Mouse (Mus musculus) ovary, postnatal 14 days (tissue): ENCODE data around the gene Kif16b.

Experiments
- DNase-seq: peaks from one replicate; pipeline ENCODE4 v3.0.0; 2022; ENCODE audit warnings: low spot score

Gene Kif16b

DNA sequence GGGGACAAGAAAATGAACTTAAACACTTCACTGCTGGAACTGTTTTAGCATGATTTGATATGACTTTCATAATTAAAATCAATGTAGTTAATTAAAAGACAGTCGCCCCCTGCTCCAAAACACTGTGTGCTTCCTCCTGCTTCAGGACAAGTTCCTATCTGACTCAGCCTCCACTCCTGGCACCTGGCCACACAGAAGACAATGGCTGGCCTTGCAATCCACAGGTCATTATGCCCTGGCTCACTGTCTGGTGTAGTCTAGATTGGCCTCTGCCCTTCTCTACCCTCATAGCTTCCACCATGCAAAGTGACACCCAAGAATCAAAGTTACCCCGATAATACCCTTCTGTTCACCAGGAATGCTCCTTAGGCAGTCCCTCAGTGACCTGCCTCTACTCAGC is 26.8 kb downstream of the Kif16b start:
- no peak for DNase-seq

DNA sequence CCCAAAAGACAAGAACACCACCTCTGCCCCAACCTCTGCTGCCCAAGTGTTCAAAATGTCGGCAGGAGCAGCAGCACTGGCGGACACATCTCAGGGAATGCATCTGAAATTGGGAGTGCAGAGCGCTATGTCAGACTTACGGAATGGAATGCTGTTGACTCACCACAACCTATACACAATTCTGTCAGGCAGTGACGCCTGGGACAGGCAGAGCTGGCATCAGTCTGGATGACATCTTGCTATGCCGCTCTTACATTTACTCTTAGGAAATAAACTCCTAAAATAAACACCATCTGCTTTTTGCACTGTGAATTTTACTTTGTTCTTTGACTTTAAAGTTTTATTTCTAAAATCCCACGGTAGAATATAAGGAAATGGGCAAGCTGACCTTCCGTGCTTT is 31.3 kb downstream of the Kif16b start:
- no peak for DNase-seq

DNA sequence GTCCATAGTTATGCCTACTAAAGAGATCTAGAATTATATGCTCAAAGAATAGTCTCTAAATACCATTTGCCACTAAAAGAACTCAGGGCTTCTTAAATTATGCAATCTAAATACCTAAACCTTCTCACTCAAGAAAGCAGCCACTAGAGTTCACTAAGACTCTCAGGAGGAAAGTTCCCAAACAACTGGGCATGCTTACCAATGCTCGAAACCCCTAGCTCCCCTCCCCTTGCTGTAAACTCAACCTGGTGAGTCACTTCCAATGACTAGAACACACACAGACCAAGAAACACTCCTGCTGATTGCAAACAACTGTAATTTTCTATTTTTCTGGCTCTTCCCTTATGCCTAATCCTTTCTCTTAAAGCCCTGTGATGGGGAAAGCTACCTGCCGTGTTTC is 33.9 kb downstream of the Kif16b start:
- no peak for DNase-seq

DNA sequence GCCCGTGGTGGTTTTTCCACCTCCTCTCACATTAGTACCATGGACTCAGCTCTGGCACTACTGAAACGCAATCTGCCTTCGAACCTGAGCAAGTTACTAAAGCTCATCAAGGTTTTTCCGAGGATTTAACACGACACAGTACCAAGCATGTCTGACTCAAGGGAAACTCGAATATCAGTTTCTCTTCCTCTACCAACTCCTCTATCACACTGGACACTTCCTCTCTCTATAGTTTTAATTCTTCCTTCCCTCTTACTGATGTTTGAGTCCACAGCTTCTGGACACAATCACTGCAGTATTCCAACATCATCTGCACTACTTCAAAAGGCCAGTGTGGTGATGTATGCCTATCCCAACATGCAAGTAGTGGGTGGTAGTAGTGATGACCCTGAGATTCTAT is 40.3 kb downstream of the Kif16b start:
- DNase-seq: no peak

DNA sequence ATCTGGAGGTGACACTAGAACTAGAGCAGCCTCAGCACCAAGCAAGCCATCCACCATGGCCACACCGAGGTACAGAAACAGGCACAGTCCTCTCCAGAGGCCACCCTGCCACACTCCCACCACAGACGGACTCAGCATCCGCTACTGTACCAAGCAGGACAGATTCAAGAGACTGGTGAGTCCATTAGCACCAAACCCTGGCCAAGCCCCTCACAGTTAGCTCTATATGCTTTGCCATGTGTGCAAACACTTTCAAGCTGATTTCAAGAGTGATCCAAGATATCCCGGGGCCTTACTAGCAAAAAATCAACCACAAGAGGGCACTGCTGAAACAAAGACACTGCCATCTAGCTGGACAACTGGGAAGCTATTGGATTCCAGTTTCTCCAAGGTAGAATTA is 41.9 kb downstream of the Kif16b start:
- DNase-seq: peak; percentile 26

DNA sequence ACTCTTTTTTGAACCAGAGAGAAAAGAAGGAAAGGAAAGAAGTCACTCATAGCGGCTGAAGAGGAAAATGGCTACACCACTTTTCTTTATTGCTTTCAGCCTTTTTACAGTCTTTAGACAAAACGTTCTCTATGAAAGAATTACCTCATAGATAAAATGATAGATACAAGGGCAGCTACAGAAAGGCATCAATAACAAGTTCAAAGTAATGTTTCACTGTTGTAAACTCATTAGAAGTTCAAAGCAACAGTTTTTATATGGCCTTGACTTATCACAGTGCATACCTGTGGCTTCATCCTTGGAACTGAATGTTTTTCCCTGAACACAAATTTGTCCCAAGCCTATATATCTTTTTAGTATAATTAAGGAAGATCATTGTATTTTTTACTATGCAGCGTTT is 62.6 kb downstream of the Kif16b start:
- no peak for DNase-seq

DNA sequence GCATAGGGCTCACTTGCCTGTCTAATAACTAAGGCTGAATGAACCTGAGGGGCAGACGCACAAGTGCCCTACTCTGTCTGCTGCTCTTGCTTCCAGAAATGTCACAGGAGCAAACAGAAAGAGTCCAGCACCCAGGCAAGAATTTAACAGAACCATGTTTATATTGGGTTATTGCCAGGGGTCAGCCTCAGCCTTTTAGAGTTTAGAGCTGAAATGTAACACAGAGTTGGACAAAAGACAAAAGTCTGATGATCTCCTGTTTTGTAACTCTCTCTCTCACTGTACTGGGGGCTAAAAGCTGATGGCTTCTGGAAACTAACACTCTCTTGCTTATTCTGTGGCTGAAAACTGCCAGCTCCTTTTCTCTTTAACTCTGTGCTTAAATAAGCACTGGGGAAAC is 63.2 kb downstream of the Kif16b start:
- peak; percentile 11 for DNase-seq

DNA sequence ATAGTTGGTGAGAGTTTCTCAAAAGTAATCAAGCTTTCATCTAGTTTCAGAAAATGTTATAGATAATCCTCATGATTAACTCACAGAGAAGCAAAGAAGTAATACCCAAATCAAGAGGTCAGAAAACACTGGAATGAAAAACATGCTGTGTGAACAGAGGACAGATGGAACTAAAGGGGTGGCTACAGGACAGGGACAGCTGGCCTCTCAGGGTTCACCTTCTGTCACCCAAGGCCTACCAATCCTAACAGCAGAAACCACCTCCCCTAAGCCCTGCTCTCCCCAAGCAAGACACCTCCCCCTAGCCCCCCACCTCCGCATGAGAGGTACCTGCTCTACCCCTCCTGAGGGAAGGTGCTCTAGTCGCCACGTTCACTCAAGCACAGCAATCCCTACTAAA is 66.6 kb downstream of the Kif16b start:
- no peak for DNase-seq

DNA sequence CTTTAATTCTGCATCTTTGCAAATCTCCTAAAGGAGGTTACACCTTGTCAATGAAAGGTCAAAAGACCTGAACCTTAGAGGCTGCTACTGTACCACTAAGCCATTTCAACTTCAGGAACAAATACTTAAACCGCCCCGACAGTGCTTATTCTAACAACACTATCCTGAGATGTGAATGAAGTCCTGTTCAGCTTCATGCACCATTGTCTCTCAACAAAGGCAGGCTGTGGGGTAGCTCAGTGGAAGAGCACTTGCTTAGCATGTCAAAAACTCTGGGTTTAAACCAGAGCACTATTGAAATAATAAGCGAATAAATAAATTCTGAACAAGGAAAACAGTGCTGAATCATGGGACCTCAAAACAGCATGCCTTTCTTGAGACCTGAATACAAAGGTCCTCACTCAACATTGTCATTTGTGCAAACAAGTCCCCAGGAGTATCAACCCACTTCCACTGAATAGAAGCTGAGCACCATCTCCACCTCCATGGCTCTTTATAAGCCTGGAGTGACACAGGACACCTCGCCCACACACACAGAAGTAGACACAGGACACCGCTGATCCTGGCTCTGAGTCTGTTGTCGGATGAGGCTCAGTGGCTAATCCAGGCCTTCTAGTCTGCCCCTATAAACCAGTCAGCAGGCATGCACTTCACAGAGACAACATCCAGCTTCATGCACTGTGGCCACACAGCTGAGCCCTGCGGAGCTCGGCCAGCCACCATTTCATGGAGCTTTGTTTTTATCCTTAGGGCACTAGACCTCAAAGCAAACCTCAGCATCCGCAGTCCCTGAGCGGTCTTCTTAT is 68.5 kb downstream of the Kif16b start:
- DNase-seq: no peak

DNA sequence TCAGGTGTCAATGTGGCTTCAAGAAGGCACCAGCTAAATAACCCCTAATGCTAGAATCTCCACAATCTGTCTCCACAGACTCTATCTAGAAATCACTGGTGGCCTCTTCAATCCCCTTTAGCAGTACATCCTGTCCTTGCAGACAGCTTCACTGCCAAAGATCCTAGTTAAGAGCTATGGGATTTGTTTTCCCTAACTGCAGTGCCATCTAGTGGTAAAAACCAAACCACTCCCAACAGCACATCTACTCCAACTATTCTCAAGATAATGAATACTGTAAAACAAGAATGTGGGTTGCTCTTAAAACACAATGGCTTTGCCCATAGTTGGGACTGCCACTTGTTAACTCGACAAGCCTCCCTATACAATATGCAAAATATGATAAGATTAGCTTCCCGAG is 88.3 kb downstream of the Kif16b start:
- DNase-seq: peak; percentile 36

DNA sequence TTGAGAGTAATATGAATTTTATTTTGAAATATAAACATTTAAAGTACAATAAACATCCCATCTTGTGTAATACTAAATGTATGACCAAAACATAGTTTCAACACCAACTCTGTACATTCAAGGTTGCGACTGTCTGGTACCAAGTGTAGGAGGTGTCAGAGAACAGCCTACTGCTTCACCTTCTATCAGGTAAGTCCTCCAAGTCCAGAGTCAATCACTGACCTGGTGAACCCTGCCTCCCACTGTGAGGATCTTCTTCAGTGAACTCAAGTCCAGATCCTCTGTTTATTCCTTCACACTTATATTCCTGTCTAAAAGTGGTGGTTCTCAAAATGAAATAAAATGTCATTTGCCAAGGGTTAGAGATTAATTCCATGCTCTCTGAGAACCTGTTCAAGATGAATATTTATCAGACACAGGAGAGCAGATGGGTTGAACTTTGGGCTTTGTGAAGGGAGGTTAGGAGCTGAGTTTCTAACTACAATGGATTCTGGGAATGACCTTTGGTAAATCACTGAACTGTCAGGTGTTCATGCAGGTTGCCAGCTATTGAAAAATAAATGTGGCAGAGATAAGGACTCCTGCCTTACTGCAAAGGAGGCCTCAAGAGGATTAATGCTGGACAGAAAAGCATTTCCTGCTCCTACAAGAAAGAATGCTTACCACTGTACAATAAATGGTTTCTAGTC is 97.4 kb downstream of the Kif16b start:
- DNase-seq: no peak

DNA sequence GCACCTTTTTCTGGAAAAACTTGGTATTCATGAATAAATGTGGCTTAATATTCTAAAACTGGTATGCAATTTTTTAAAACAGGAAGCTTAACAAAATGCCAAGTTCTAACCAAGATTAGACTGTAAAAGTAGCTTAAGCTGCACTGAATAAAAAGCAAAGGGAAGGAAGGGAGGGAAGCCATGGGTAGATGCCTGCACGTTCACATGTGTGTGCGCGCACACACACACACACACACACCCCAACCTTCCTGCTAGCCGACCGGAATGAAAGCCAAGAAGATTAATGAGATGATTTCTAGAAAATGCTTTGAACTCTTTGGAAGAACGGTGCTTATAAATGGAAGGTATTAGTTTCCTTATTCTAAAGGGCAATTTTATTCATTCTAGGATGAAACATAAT is 104.0 kb downstream of the Kif16b start:
- no peak for DNase-seq

DNA sequence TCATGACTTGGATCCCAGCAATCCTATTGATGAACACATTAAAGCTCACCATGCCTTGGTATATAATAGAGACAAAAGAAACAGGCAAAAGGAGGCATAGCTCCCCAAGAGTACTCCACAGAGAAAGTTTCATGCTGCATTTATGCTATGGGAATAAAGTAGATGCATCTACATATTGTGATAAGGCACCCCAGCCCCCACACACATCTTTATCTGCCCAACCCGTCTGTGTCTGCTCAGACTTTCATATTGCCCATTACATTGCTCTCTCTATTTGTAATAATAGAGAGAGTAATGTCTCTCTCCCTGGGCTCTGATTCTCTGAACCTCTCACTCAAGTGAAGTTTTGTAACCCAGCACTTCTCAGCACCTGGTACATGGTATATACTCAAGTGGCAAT is 126.0 kb downstream of the Kif16b start:
- no peak for DNase-seq

DNA sequence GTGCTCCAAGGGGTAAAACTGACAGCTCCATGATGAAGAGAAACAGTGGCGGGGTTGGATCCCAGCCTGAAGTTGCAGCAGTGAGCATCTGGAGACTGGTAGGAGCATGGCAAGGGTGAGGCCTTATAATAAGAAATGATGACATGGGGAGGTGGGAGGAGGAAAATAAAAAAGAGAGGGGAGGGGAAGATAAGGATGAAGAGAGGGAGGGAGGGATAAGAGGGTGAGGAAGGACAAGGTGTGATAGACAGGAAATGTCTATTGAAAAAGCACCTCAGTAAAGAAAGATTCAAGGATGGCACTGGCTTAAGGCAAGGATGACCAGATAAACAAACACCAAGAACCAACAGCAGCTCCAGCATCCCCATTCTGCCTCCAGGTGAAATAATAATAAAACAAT is 126.6 kb downstream of the Kif16b start:
- no peak for DNase-seq

DNA sequence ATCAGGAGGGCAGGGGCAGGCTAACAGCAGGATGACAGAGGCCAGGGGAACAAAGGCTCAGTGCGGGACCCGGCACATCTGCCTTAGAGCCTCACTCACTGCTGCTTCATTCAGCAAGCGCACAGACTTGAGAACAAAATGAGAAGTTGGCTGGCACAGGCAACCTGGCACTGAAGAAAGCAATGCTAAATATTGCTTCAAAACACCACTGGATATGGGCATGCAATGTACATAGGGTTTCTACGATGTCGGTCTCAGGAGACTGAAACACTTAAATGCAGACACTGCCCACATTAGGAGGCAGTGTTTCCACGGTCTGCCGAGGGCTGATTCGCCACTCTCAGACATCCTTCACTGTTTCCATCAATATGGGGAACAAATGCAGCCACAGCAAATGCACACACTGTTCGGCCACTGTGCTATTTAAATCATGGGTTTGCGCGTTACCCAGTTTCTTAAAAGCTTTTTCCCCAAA is 131.6 kb downstream of the Kif16b start:
- no peak for DNase-seq

DNA sequence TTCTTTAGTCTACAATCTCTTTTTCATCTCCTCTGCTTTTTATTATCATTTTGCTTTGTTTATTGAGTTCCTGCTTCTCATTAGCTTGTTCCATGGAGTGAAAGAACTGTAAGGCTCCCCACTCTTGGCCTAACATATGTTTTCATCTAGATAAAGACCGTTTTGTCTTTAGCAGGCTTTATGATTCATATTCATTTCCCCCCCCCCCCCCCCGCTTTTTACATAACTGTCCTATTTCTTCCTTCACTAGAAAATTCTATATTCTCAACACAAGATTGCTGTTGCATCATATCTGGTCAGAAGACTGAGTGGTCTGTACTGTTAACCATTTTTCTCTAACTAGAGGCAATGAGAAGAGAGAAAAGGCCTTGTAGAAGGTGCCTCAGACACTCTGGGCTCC is 137.1 kb downstream of the Kif16b start:
- DNase-seq: no peak

DNA sequence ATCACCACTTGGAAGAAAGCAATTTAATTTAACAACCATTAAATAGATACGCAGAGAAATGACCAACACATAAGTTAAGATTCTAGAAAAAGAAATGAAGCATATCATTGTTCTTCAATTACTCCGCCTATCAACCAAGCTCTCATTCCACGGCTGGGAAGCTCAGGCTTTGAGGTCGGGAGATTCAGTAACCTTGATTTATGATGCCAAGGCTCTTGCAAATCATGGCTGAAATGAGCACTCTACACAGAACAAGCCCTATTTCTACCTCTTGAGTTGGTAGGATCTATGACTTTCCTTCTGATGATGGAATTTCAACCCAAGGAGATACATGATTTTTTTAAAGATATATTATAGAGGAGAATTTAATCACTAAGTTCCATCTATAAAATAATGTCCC is 140.5 kb downstream of the Kif16b start:
- no peak for DNase-seq

DNA sequence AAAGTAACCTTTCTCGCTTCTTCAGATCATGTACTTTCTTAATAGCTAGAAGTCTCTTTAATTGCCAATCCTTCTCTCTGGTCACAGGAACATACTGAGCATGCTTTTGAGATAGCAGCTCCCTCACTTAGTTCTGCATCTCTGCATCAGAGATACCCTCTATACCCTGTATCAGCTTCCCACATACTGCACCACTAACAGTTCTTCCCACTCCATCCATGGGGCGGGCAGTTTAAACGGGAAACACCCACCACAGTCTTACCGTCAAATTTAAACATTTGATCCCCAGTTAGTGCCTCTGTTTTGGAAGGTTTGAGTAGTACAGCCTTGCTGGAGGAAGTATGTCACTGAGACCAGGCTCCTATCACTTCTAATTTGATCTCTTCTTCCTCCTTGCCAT is 142.1 kb downstream of the Kif16b start:
- no peak for DNase-seq

DNA sequence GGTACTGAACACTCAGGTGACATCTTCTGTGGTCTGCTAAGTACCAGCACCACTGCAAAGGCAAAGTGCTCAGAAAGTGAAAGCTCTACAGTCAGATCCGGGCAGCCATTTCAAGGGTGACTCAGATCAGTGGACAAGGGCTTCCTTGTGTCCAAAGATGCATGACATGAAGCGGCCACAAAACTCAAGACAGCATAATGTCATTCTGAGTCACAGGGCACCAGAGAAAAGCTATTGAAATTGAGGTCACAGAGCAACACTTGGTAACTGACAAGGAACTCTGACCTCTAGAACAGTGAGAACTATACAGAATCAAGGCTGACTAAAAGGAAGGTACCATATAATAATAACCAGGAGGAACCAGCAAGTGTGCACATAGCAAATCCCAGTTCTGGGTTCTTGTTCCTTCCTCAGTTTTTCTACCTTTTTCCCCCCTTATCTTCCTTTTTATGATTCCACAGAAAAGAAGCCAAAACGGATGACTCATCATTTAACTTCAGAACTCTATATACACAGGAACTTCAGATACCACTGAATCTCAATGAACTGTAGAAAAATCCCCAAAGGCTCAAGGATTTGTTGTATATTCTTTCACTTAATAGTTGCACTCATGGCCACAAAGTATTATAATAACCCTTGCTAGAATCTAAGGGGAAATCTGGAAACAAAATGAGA is 143.1 kb downstream of the Kif16b start:
- DNase-seq: no peak

DNA sequence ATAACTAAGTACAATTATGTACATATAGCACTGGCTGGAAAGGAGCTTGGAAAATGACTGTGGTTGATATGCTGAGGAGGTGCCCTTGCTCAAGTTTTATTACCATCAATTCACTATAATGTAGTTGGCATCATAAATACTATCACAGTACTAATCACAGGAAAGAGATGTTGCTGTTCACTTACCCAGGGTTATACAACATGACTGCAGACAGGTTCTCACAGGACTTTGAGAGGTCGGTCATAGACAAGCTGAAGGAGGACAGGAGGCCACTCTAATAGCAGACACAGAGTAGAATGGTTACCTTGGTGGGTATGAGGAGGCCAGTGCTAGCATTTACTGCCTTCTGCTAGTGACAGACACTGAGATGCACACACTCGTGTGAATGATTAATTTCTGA is 162.0 kb downstream of the Kif16b start:
- DNase-seq: no peak

DNA sequence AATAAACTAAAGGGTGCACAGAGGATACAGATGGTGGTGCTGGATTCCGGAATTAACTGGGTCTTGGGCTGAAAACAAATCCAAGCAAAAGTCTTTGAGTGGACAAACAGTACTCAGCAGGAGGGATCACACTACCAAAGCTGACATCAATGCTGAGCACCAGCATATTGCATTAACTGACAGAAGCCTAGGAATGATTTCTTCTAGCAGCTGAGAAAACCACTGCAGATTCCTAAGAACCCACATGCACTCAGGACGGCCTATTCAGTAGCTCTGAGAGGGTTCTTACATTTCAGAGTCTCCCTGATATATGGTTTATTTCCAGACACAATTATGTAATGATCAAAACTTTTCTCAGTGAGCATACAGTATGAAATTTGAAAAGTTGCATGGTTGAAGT is 162.8 kb downstream of the Kif16b start:
- DNase-seq: no peak

DNA sequence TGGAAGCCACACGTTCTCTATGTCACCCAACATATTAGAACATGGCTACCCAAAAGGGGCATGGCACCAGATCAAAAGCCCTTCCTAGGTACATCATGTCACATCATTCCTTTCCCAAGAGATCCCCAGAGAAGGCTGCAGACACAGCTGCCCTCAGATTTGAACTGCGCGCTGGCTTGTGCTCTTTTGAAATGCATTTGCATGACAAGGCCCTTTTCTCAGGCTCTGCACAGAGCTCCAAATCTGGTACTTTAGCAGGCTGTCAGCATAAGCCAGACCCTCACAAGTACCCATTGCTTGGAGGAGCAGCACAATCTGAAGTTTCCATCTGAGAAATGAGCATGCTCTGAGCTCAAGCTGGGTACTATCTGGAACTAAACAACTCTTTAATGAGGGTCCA is 165.6 kb downstream of the Kif16b start:
- DNase-seq: no peak

DNA sequence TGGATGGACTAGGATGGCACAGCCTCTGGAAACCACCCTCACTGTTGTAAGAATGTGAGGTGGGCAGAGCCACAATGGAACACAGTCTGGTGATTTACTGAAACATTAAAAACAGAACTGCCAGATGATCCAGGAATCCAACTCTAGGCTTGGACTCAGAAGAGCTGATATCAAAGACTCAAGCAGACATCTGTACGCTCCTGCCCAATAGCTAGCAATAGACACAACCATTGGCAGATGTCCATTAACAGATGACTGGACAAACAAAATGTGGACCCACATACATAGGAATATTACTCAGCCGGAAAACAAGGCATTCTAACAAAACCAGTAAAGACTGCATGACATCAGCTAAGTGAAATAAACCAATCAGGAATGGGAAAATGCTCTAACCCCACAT is 167.3 kb downstream of the Kif16b start:
- no peak for DNase-seq
